Mouse (Mus musculus) urinary bladder, postnatal 4 days (tissue): ENCODE measurements around the gene Ttyh1.

Experiments
- DNase-seq, 2 experiments: peaks; one replicate each; pipeline ENCODE4 v3.0.0; 2021 to 2022; ENCODE audit warnings: low spot score in 2 of 2

Gene Ttyh1

GRCm38 (mm10) chr7:4119344-4119902 lies at the start of gene Ttyh1:
Ttyh1 (plus strand) TSS chr7:4119408.
- no peak for DNase-seq

GRCm38 (mm10) chr7:4071066-4071465 lies 48.1 kb upstream of the Ttyh1 start:
- DNase-seq = no peak

GRCm38 (mm10) chr7:4073144-4073543 lies 46.1 kb upstream of the Ttyh1 start:
- no peak for DNase-seq

GRCm38 (mm10) chr7:4079511-4079910 lies 39.7 kb upstream of the Ttyh1 start:
- DNase-seq = no peak

DNA sequence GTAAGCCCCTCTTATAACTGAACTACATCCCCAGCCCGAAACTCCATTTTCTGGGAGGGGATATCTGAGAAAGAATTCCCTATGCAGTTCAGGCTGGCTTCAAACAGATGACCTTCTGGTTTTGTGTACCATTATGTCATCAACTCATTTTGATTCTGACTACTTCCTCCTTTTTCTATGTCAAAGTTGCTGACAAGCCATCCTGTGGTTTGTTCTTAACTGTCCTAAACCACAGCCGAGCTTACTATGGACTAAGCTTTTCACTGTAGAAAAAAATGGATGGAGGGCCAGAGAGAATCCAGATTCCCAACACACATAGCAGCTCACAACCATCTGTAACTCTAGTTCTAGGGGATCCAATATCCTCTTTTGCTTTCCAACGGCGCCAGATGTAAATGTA lies 38.7 kb upstream of the Ttyh1 start:
- DNase-seq = no peak

DNA sequence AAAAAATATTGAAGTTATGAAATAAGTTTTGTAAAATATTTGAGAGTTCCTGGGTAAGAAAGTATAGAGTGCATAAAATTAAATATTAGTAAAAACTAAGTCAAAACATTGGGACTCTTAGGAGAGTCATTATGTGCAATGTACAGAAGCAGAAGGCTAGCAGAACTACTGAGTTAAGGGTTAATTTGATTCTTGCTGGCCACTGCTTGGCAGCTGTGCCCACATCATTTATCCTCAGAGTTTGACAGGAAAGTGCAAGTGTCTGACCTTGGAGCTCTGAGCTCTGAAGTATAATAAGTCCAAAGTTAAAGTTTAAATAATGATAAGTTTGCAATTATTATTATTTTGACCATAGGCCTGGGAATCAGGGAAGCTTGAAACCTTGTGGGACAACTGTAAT lies 37.5 kb upstream of the Ttyh1 start:
- DNase-seq = no peak

DNA sequence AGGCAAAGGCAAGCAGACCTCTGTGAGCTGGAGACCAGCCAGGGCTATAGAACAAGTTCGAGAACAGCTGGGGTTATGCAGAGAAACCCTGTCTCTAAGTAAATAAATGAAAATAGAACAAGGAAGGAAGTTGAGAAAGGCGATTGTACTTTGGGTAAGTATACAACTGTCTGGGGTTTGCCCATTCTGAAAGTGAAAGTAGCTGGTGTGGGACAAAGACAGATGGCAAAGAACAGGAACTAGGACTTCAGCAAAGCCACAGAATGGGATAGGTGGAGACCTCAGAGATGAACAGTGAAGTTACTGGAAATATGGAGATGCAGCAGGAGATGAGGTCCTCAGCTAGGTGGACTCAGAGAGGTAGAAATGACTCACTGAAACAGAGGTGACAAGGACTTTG lies 36.4 kb upstream of the Ttyh1 start:
- DNase-seq = no peak

DNA sequence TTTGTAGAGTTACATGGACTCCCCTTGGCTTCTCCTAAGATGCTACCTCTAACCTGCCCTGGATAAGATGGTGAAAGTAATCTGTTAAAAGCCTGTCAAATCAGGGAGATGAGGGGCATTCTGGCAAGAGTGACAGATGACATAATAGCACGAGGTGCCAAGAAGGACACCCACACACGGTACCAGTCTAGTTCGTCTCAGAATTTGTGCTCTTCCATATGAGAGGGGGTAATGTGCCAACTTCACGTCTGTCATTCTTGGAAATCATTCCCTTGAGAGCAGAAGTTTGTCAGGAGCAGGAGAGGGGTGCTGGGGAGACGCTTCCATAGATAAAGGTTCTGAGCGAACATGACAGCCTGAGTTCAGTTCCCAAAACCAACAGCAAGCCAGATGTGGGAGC lies 35.0 kb upstream of the Ttyh1 start:
- no peak for DNase-seq

GRCm38 (mm10) chr7:4085562-4085961 lies 33.6 kb upstream of the Ttyh1 start:
- DNase-seq = no peak

- DNase-seq = no peak
Observed at GRCm38 (mm10) chr7:4087238-4087895, 31.8 kb upstream of the Ttyh1 start.

- no peak for DNase-seq
Observed at GRCm38 (mm10) chr7:4087896-4088480, 31.2 kb upstream of the Ttyh1 start.

DNA sequence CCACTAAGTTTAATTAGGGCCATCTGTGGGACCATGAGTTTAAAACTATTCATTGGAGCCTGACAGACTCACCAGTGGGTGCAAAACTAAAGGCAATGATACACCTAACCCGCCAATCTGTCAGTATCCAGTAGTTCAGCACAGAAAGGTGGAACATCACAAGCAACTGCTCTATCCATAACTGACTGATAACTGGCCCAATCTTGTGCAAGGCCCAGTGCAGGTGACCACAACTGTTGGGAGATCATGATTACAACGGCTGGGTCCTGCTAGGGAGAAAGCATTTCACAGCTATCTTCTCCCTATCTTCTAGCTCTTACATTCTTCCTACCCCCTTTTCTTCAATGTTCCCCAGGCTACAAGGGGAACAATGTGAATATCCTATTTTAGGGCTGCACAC lies 30.5 kb upstream of the Ttyh1 start:
- no peak for DNase-seq

GRCm38 (mm10) chr7:4091170-4091569 lies 28.0 kb upstream of the Ttyh1 start:
- no peak for DNase-seq

- no peak for DNase-seq
Observed at GRCm38 (mm10) chr7:4098301-4098700, 20.9 kb upstream of the Ttyh1 start.

GRCm38 (mm10) chr7:4098832-4099231 lies 20.4 kb upstream of the Ttyh1 start:
- no peak for DNase-seq

DNA sequence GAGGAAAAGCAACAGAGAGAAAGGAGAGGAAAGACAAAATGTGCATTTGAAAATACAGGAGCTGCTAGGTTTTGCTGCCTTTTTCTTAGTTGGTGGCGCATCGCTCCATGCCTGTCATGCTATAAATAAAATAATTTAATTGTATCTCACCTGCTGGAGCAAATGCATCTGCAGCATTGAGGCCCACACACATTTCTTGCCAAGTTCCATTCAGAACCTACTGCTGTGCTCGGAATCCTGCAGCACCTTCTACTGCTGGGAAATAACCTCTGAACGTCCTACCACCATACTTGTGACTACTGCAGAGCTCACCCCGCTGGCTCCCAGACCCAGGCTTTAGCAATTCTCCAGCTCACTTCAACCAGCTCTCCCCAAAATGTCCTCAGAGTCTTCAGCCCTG lies 18.1 kb upstream of the Ttyh1 start:
- DNase-seq = no peak

GRCm38 (mm10) chr7:4103411-4103810 lies 15.8 kb upstream of the Ttyh1 start:
- DNase-seq = no peak

DNA sequence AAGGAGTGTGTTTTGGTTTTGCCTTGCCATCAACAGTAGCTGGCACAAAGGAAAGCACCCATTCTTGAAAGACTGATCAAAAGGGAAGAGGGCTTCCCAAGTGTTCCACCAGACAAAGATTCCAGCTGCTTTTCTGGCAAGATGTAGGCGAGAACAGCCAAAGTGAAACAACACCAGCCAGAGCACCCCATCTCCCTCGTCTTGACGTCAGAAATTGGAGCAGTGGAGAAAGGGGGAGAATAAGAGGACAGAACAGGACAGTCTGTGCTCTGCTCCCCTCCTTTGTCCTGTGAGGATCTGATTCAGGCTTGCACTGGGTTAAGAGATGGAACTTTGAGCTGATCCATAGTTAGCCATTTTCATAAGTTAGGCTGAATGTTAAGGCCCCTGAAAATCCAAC lies 7.4 kb upstream of the Ttyh1 start:
- DNase-seq = no peak

DNA sequence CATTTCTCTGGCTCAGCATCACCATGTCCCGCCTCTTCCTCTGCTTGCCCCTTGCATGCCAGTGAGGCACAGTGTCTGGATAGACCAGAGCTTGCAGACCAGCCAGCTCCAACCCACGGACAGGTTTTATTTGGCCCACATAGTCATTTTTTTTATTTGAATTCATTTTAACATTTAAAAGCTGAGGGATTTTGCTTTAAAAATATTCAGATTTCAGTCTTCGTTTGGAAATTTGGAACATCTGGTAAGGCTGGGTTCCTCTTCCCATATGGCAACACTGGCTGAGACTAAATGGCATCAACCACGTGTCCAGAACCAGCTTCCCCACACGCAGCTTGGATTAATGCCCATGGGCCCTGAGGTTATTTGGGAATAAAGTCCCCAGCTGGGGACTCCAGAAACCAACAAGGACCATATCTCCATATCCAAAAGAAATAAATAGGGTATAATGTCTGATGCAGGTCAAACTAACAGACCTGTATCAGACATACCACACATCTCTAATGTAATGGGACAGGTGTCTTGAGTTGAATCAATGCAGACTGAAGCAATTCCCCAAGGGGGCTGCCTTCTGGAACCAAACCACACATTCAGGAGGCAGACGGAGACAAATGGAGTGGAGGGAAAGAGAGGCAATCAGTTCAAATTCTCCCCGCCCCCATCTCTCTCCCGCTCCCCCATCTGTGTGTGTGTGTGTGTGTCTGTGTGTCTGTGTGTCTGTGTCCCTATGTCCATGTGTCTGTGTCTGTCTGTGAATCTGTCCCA lies 2.0 kb upstream of the Ttyh1 start:
- no peak for DNase-seq

GRCm38 (mm10) chr7:4119976-4120921 lies 1.0 kb downstream of the Ttyh1 start:
- DNase-seq = no peak

DNA sequence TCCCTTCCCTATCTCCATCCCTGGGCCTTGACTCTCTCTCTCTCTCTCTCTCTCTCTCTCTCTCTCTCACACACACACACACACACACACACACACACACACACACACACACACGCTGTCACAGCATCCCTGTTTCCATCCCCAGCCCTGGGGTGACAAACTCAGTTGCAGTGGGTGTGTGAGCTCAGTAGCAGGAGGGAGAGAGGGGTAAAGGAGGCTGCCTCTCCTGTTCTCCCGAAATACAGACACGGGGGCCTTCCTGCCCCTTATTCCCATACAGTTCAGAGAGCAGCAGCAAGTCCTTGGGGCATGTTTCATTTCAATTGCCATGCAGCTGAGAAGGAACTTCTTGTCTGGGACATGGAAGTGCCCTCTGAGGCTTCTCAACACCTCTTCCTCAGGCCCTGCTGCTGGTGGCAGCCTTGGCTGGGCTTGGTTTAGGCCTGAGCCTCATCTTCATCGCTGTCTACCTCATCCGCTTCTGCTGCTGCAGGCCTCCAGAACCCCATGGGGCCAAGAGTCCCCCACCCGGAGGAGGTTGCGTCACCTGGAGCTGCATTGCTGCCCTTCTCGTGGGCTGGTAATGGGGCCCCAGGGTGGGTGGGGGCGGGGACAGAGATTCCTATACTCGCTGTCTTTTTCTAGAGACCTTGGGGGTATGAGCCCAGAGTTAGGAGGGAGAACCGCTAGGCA lies 3.0 kb downstream of the Ttyh1 start:
- no peak for DNase-seq
